Mouse (Mus musculus): ENCODE measurements at regions not wholly inside any gene's neighbourhood (a gene's known extent, or its start where the extent isn't known, plus 50 kb on each side); places are given as distances from the start of the nearest gene placed in this dataset.

DNA sequence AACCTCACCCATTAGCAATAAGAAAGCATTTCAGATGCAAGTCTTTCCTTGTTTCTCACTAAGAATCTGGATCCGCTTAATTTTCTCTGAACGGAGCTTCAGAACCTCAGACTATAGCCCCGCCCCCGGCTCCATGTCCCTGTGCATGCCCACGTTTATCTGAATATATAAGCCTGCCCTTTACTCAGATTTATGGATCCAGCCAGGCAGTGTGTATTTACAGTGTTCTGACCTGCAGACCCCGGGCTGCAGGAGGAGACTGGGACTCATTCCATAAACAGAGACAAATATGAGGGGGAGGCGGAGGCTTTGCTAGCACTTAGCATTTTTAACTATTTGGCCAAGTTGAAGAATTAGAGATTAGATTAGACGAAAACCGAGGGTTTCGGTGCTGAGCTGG, 272.9 kb downstream of the Meis1 start:
- no peak overlapping the region for H3K4me3 ChIP-seq (ENCODE audit: low read depth, low read length)
- no peak overlapping the region for H3K9ac ChIP-seq (replicated peaks; ENCODE audit: low read depth, low read length)
- H3K9me3 ChIP-seq (ENCODE audit: control insufficient read depth, low read depth, low read length) = no peaks in the 10 kb centered on the region
- no peaks in the 10 kb centered on the region for H3K36me3 ChIP-seq (ENCODE audit: control insufficient read depth, insufficient read depth, low read length)
- 9% methylated on average over 10 of the region's 10 CpGs for WGBS
- no peaks in the 10 kb centered on the region for H3K27me3 ChIP-seq (ENCODE audit: control insufficient read depth, insufficient read depth, low read length)
- H3K27ac ChIP-seq (ENCODE audit: low read length) = peak overlapping the region; percentile 93
- H3K4me1 ChIP-seq (ENCODE audit: control insufficient read depth, insufficient read depth, low read length) = peaks cover 42% of the 10 kb centered on the region
- peak; percentile 77; the same call in 1 of the 2 replicates for ATAC-seq (ENCODE audit: insufficient number of reproducible peaks, insufficient read depth, low FRiP score, low read depth)
- peak overlapping the region; percentile 17 for H3K4me2 ChIP-seq (replicated peaks; ENCODE audit: low read depth, low read length)

DNA sequence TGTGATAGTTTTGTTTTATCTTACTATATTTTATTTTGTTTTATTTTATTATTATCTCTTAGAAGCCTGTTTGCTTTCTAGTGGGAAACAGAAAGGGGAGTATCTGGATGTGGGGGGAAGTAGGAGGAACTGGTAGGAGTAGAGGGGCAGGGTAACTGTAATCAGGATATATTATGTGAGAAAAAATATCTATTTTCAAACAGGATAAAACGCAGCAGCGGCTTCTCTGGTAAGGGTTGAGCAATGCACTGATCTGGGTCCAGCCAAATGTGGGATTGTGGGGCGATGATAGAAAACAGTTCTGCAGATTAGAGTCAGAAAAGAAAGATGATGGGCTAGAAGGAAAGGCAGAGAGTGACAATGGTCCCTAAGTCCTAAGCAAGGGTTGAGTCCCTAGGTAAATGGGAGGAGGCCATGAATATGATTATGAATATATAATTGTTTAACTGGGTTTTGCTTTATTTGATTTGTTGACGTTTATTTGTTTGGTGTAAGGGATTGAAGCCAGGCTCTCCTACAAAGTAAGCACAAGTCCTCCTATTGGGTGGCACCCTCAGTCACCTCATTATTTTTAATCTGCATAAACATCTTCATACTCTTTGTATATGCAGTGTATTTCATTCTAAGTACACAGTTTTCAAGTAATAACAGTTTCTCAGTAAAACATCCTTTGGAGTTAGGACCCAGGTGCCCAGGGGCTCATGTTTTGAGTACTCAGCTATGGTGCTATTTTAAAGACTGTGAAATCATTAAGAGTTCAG, 283.7 kb downstream of the Meis1 start:
- H3K4me1 ChIP-seq (ENCODE audit: control insufficient read depth, insufficient read depth, low read length) = no peaks in the 10 kb centered on the region
- H3K36me3 ChIP-seq (ENCODE audit: control insufficient read depth, insufficient read depth, low read length) = no peaks in the 10 kb centered on the region
- H3K27ac ChIP-seq (ENCODE audit: low read length) = no peak overlapping the region
- no peak overlapping the region for H3K9ac ChIP-seq (replicated peaks; ENCODE audit: low read depth, low read length)
- no peak overlapping the region for H3K4me3 ChIP-seq (ENCODE audit: low read depth, low read length)
- 90% methylated on average over 4 of the region's 4 CpGs for WGBS
- no peak overlapping the region for H3K4me2 ChIP-seq (replicated peaks; ENCODE audit: low read depth, low read length)
- H3K27me3 ChIP-seq (ENCODE audit: control insufficient read depth, insufficient read depth, low read length) = no peaks in the 10 kb centered on the region
- no peak for ATAC-seq (ENCODE audit: insufficient number of reproducible peaks, insufficient read depth, low FRiP score, low read depth)
- no peaks in the 10 kb centered on the region for H3K9me3 ChIP-seq (ENCODE audit: control insufficient read depth, low read depth, low read length)

DNA sequence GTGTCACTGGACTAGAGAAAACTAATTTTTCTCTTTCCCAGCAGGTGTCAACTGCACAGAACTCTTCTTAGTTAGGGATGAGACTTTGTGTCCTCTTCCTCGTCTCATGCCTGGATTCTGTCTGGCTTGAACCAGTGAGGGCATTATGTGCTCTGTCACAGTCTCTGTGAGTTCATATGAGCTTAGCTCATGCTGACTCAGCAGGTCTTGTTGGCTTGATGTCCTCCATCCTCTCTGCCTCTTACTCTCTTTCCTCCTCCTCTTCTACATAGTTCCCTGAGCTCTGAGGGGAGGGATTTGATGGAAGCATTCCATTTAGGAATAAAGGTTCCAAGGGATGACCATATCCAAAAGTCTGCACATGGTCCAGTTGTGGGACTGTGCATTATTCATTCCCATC, 284.7 kb downstream of the Meis1 start:
- Histone ChIP-seq H3K27ac (ENCODE audit: low read length) (no peak overlapping the region), H3K4me1 (ENCODE audit: control insufficient read depth, insufficient read depth, low read length) (no peaks in the 10 kb centered on the region), H3K9me3 (ENCODE audit: control insufficient read depth, low read depth, low read length) (no peaks in the 10 kb centered on the region), H3K9ac (replicated peaks; ENCODE audit: low read depth, low read length) (no peak overlapping the region), H3K4me3 (ENCODE audit: low read depth, low read length) (no peak overlapping the region), H3K36me3 (ENCODE audit: control insufficient read depth, insufficient read depth, low read length) (no peaks in the 10 kb centered on the region), H3K27me3 (ENCODE audit: control insufficient read depth, insufficient read depth, low read length) (no peaks in the 10 kb centered on the region), H3K4me2 (replicated peaks; ENCODE audit: low read depth, low read length) (no peak overlapping the region)
- no peak for ATAC-seq (ENCODE audit: insufficient number of reproducible peaks, insufficient read depth, low FRiP score, low read depth)
- WGBS = 74% methylated on average over 1 of the region's 1 CpGs

DNA sequence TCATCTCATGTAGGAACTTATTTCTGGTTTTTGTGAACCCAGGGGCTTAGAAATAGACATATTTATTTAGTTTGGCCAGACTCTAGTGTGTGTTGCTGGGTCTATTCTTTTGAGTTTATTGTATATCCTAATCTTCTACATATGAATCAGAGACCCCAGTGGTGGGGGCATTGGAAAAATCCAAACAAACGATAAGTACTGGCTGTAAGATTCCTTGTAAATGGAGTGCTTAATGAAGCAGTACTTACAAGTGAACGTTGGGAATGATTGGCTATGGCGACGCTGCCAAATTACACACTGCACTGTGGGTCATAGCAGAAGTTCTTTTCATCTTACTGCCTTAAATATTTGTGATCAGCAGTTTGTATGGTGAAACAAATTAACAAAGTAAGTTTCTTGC, 289.0 kb downstream of the Meis1 start:
- H3K4me2 ChIP-seq (replicated peaks; ENCODE audit: low read depth, low read length) = no peak overlapping the region
- H3K4me3 ChIP-seq (ENCODE audit: low read depth, low read length) = no peak overlapping the region
- WGBS = 55% methylated on average over 4 of the region's 4 CpGs
- H3K36me3 ChIP-seq (ENCODE audit: control insufficient read depth, insufficient read depth, low read length) = no peaks in the 10 kb centered on the region
- no peaks in the 10 kb centered on the region for H3K27me3 ChIP-seq (ENCODE audit: control insufficient read depth, insufficient read depth, low read length)
- H3K27ac ChIP-seq (ENCODE audit: low read length) = no peak overlapping the region
- H3K9me3 ChIP-seq (ENCODE audit: control insufficient read depth, low read depth, low read length) = no peaks in the 10 kb centered on the region
- no peaks in the 10 kb centered on the region for H3K4me1 ChIP-seq (ENCODE audit: control insufficient read depth, insufficient read depth, low read length)
- ATAC-seq (ENCODE audit: insufficient number of reproducible peaks, insufficient read depth, low FRiP score, low read depth) = no peak
- no peak overlapping the region for H3K9ac ChIP-seq (replicated peaks; ENCODE audit: low read depth, low read length)

DNA sequence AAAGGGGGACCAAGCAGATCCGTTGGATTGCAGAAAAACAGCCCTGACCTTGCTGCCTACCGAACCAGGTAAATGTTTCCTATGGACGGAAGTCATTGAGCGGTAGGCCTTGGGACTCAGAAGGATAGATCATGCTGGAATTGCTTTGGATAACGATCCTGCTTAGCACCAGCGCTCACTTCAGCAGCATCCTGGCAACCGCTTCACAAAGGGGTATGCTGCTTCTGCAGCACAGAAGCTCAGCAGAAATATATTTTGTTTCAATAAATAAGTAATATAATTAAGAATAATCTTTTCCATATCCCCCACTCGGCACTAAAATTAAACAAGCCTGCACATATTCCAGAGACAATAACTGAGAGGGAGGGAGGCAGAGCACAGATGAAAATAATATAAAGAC, 296.0 kb downstream of the Meis1 start:
- 83% methylated on average over 8 of the region's 8 CpGs for WGBS
- H3K9ac ChIP-seq (replicated peaks; ENCODE audit: low read depth, low read length) = no peak overlapping the region
- no peaks in the 10 kb centered on the region for H3K36me3 ChIP-seq (ENCODE audit: control insufficient read depth, insufficient read depth, low read length)
- no peak overlapping the region for H3K27ac ChIP-seq (ENCODE audit: low read length)
- no peak overlapping the region for H3K4me3 ChIP-seq (ENCODE audit: low read depth, low read length)
- H3K9me3 ChIP-seq (ENCODE audit: control insufficient read depth, low read depth, low read length) = no peaks in the 10 kb centered on the region
- H3K4me1 ChIP-seq (ENCODE audit: control insufficient read depth, insufficient read depth, low read length) = no peaks in the 10 kb centered on the region
- no peaks in the 10 kb centered on the region for H3K27me3 ChIP-seq (ENCODE audit: control insufficient read depth, insufficient read depth, low read length)
- H3K4me2 ChIP-seq (replicated peaks; ENCODE audit: low read depth, low read length) = no peak overlapping the region
- no peak for ATAC-seq (ENCODE audit: insufficient number of reproducible peaks, insufficient read depth, low FRiP score, low read depth)

DNA sequence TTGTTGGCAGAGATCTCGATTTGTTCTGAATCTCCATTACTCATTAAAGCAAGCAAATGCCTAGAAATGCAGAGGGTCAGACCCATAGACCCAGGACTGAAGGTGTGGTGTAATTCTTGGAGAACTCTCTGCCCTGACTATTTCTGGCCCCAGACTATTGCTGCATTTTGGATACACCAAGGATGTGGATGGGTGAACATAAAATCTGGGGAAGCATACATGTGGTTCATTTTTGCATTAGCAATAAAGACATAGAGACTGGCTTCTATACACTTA, 303.0 kb downstream of the Meis1 start:
- no peak overlapping the region for H3K4me2 ChIP-seq (replicated peaks; ENCODE audit: low read depth, low read length)
- no peaks in the 10 kb centered on the region for H3K27me3 ChIP-seq (ENCODE audit: control insufficient read depth, insufficient read depth, low read length)
- no peak overlapping the region for H3K4me3 ChIP-seq (ENCODE audit: low read depth, low read length)
- no peaks in the 10 kb centered on the region for H3K36me3 ChIP-seq (ENCODE audit: control insufficient read depth, insufficient read depth, low read length)
- H3K4me1 ChIP-seq (ENCODE audit: control insufficient read depth, insufficient read depth, low read length) = peaks cover 14% of the 10 kb centered on the region; the same call in 1 of the 2 replicates
- H3K27ac ChIP-seq (ENCODE audit: low read length) = peak overlapping the region; percentile 72
- 16% methylated on average over 1 of the region's 1 CpGs for WGBS
- no peaks in the 10 kb centered on the region for H3K9me3 ChIP-seq (ENCODE audit: control insufficient read depth, low read depth, low read length)
- ATAC-seq (ENCODE audit: insufficient number of reproducible peaks, insufficient read depth, low FRiP score, low read depth) = 0 out of 2 replicates have a peak, but pooled peaks have one; percentile 23
- H3K9ac ChIP-seq (replicated peaks; ENCODE audit: low read depth, low read length) = no peak overlapping the region

DNA sequence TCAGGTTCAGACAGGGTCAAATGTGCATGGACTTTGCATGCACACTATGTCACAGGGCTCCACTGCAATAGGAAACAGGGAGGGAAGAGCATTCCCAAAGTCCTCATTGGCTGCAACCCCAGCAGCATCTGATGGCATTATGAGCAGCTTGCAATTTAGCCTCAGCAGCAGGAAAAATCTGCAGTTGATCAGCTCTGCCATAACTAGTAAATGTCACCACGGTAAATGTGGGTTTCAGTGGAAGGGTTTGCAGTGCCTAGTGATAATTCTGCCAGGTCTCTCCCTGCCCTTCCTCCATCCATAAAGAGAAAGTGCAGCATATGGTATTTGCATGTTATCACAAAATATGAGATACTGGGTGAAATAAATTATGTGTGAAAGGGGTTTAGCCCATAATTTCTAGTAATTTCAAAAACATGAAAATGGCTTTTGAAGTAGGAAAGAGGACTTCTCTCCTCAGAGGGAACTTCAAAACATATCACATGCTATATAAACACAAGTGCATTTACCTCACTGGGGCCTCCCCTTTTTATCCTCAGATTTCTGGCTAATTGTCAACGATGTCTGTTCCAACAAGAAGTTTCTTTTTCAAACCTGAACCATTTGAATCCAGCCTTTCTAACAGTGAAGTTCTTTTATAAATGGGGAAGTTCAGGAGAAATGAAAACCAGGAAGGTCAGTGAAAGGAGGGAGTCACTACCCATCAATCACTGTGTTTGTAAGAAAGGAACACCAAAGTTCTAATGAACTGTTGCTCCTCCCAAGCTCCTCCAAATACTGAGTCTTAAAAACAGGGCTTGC, 303.5 kb downstream of the Meis1 start:
- Histone ChIP-seq H3K27me3 (ENCODE audit: control insufficient read depth, insufficient read depth, low read length) (no peaks in the 10 kb centered on the region), H3K27ac (ENCODE audit: low read length) (peak overlapping the region; percentile 80; the same call in 1 of the 2 replicates), H3K36me3 (ENCODE audit: control insufficient read depth, insufficient read depth, low read length) (no peaks in the 10 kb centered on the region), H3K9ac (replicated peaks; ENCODE audit: low read depth, low read length) (no peak overlapping the region), H3K4me2 (replicated peaks; ENCODE audit: low read depth, low read length) (no peak overlapping the region), H3K9me3 (ENCODE audit: control insufficient read depth, low read depth, low read length) (no peaks in the 10 kb centered on the region), H3K4me3 (ENCODE audit: low read depth, low read length) (no peak overlapping the region), H3K4me1 (ENCODE audit: control insufficient read depth, insufficient read depth, low read length) (peaks cover 14% of the 10 kb centered on the region; the same call in 1 of the 2 replicates)
- 14% methylated on average over 2 of the region's 2 CpGs for WGBS
- ATAC-seq (ENCODE audit: insufficient number of reproducible peaks, insufficient read depth, low FRiP score, low read depth) = peak; percentile 23; the same call in 1 of the 2 replicates

DNA sequence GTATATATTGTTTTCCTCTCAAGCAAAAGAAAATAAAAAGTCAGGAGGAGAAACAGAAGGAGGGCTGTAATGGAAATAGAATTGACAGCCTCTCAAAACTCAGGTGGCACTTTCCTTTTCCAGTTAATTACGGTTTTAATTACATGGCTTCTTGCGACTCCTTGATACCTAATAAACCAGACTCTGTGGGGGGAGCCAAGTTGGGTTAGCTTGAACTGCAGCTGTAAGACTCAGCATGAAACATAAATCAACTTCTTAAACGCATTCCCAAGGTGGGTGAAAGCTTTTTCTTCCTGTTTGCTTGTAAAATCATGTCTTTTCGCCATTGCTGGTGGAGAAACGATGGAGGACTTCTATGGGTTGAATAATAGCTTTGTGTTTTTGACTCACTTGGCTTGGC, 304.4 kb downstream of the Meis1 start:
- no peak overlapping the region for H3K4me3 ChIP-seq (ENCODE audit: low read depth, low read length)
- ATAC-seq (ENCODE audit: insufficient number of reproducible peaks, insufficient read depth, low FRiP score, low read depth) = no peak
- H3K9me3 ChIP-seq (ENCODE audit: control insufficient read depth, low read depth, low read length) = no peaks in the 10 kb centered on the region
- no peaks in the 10 kb centered on the region for H3K36me3 ChIP-seq (ENCODE audit: control insufficient read depth, insufficient read depth, low read length)
- H3K4me2 ChIP-seq (replicated peaks; ENCODE audit: low read depth, low read length) = no peak overlapping the region
- WGBS = 50% methylated on average over 5 of the region's 5 CpGs
- peaks cover 14% of the 10 kb centered on the region; the same call in 1 of the 2 replicates for H3K4me1 ChIP-seq (ENCODE audit: control insufficient read depth, insufficient read depth, low read length)
- H3K27ac ChIP-seq (ENCODE audit: low read length) = no peak overlapping the region; the same call in 1 of the 2 replicates
- H3K9ac ChIP-seq (replicated peaks; ENCODE audit: low read depth, low read length) = no peak overlapping the region
- H3K27me3 ChIP-seq (ENCODE audit: control insufficient read depth, insufficient read depth, low read length) = no peaks in the 10 kb centered on the region
